Mouse (Mus musculus): Measurements from ENCODE around the gene BC147527. TPM values are rescaled to one million over a fixed set of nuclear protein-coding genes. Genes with fewer than 3 reads are reported as not detected.
"Not testable (repeated sequence)": the region's sequence is repeated elsewhere in the genome, so short reads cannot be mapped to it uniquely, and the experiment has no call there.

Gene BC147527
- polyA plus RNA-seq (2012; rRNA removed) = 0.10 TPM in 1 of 2 replicates, not detected in the other

DNA sequence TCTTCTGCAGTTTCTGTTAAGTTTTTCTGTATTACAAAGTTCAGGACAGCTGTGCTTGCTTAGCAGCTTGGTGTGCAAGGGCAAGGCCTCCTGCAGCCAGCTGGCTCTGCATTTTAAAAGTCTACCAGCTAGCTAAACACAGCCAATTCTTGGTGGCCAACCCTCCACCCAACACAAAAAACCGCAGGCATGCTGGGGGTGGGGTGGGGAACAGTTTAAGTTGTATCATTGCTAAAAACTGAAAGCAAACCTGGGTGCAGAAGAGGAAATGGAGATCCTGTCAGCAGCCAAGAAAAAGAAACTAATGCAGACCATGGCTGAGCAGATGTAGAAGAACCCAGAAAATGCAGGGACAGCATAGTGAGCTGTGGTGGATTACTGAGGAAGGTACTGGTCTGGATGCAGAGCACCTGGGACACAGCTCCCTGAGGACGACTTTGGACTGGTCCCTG lies at the start of gene BC147527:
Gene BC147527 (plus strand): TSS at position 402 of the 452 bp plus-strand sequence.
- TF ChIP-seq POLR2A (IDR thresholded peaks at IDR 0.05; ENCODE audit: control insufficient read depth, low read depth, low read length) = no peak
- no peak for TF ChIP-seq CTCF (IDR thresholded peaks at IDR 0.05; ENCODE audit: control insufficient read depth, insufficient read depth, insufficient replicate concordance, low read depth, low read length)

DNA sequence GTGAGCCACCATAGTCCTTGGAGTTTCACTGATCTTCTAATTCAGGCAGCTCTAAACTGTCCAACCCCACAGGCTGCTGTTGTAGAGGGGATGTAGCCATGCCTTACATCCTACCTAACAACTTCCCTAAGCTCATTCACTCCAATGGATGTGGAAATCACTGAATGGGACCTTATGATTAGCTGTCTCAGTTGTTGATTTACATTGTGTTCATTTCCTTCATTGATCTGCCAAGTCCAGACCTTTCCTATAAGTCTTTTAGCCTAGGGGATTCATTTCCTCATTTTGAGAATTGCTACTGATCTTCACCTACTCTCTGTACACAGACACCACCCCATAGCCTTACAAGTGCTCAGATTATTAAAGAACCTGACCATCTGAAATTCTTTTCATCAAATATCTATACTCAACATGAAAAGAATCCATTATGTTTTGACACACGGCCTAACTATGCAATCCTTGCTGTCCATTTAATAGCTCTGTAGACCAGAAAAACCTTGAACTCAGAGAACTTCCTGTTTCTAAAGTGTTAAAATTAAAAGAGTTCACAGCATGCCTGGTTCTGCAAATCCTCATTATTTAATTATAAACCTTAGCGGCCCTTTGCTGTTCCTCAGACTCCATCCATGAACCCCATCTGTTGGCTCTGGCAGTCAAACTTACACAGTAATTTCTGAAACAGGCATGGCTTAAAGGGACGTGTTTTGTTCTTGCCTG lies 48.8 kb upstream of the BC147527 start:
- not testable (repeated sequence) for H3K4me1 ChIP-seq (ENCODE audit: control insufficient read depth, insufficient read depth, low read length); H3K4me3 ChIP-seq (ENCODE audit: control insufficient read depth, low read depth, low read length); H3K36me3 ChIP-seq (ENCODE audit: control insufficient read depth, insufficient read depth, low read length); H3K27me3 ChIP-seq (ENCODE audit: control insufficient read depth, insufficient read depth, low read length); H3K27ac ChIP-seq (ENCODE audit: control insufficient read depth, insufficient read depth, low read depth, low read length)

More for the DNA sequence above, at the start of gene BC147527:
- H3K27ac ChIP-seq (ENCODE audit: control insufficient read depth, insufficient read depth, low read depth, low read length) = no peak within 1 kb of the TSS
- no peaks in the 10 kb centered on the region for H3K36me3 ChIP-seq (ENCODE audit: control insufficient read depth, insufficient read depth, low read length)
- H3K4me3 ChIP-seq (ENCODE audit: control insufficient read depth, low read depth, low read length) = no peak within 1 kb of the TSS
- no peaks in the 10 kb centered on the region for H3K4me1 ChIP-seq (ENCODE audit: control insufficient read depth, insufficient read depth, low read length)
- H3K27me3 ChIP-seq (ENCODE audit: control insufficient read depth, insufficient read depth, low read length) = no peaks in the 10 kb centered on the region

DNA sequence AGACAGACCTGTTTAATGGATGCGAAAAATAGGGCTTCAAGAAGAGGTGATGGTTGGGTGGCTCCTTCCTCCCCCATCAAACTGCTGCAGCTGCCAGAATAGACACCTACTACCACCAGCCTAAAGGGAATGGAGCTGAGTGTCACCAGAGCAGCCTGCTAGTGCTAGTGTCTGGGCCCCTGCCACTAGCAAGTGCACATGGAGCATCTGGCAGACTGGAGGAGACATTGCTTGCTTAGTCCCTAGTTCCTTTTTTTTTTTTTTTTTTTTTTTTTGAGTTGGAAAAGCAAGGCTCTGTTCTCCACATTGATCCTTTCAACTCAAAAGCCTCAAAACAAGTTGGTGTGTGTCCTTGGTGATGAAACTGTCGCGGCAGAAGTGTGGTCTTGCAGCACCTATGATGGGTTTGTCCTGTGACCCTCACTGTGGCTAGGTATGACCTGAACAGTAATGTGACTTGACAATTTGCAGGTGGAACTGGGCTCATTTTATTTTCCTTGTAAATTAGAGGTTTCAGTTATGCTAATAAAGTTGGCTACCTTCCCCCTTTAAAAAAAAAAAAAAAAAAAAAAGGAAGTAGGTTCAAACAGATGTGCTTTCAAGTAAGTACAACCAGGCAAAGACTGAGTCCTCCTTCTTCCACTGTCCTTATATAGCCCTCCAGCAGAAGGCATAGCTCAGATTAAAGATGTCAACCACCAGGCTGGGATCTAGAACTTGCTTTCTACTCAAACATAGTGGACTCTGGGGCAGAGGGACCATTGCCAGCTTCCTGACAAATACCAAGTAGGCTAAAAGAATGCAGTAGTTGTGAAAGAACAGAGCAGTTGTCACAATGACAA lies 41.2 kb upstream of the BC147527 start:
- H3K4me1 ChIP-seq (ENCODE audit: control insufficient read depth, insufficient read depth, low read length); H3K27ac ChIP-seq (ENCODE audit: control insufficient read depth, insufficient read depth, low read depth, low read length); H3K27me3 ChIP-seq (ENCODE audit: control insufficient read depth, insufficient read depth, low read length); H3K36me3 ChIP-seq (ENCODE audit: control insufficient read depth, insufficient read depth, low read length); H3K4me3 ChIP-seq (ENCODE audit: control insufficient read depth, low read depth, low read length): not testable (repeated sequence)

DNA sequence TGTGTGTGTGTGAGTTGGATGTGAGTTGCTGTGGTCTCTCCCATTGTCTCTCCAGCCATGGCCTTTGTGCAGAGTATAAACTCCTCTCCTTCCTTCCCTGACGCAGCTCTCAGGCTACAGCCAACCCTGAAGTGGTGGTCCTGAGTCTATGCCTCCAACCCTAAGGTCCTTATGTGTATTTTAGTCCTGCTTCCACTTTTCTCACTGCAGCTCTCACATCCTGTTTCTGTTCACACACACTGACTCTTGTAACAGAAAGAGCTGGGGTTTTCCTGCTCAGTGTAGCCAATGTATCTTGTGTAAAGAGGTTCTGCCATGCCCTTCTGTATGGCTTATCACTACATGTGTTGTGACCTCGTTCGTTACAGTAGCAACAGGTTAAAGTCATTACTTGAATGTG lies 40.5 kb upstream of the BC147527 start:
- H3K27me3 ChIP-seq (ENCODE audit: control insufficient read depth, insufficient read depth, low read length); H3K4me3 ChIP-seq (ENCODE audit: control insufficient read depth, low read depth, low read length); H3K36me3 ChIP-seq (ENCODE audit: control insufficient read depth, insufficient read depth, low read length): not testable (repeated sequence)

DNA sequence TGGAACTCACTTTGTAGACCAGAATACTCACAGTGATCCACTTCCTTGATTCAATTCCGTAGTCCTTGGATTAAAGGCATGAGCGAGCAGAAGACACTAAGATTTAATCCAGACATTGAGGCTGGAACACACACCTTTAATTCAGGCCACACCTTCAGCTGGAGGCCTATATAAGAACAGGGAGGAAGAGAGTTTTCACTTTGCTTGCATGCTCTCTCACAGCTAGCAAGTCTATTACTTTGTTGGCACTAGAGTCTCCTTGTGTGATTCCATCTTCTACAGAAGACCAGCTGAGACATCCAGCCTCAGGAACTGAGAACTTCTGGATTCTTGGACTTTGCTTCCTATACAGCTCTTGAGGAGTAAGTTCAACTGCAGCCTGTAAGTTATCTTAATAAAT lies 37.3 kb upstream of the BC147527 start, which contains the start of gene AF067061:
Gene AF067061 (plus strand): TSS at position 245 of the 400 bp plus-strand sequence.
- not testable (repeated sequence) for H3K4me1 ChIP-seq (ENCODE audit: control insufficient read depth, insufficient read depth, low read length); H3K36me3 ChIP-seq (ENCODE audit: control insufficient read depth, insufficient read depth, low read length); H3K4me3 ChIP-seq (ENCODE audit: control insufficient read depth, low read depth, low read length); H3K27me3 ChIP-seq (ENCODE audit: control insufficient read depth, insufficient read depth, low read length); H3K27ac ChIP-seq (ENCODE audit: control insufficient read depth, insufficient read depth, low read depth, low read length)

More for the DNA sequence above, 40.5 kb upstream of the BC147527 start:
- H3K4me1 ChIP-seq (ENCODE audit: control insufficient read depth, insufficient read depth, low read length); H3K27ac ChIP-seq (ENCODE audit: control insufficient read depth, insufficient read depth, low read depth, low read length): not testable (repeated sequence)

DNA sequence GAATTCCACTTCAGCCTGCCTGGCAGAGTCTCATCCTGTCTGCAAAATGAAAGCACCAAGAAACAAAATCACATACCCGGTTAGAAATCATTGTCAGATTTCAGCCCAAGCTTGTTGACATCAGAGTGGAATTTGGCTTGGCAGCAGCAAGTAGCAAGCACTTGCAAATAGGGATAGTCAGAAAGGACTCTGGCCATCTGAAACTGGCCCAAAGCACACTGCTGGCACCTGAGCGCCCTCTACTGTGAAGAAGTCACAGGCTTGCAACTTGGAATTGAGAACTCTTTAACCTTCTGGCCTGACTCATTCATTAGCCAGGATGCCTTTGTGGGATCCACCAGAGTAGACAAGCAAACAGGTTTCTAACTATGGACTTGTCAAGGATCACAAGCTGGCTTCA lies 22.4 kb upstream of the BC147527 start:
- not testable (repeated sequence) for H3K27me3 ChIP-seq (ENCODE audit: control insufficient read depth, insufficient read depth, low read length); H3K27ac ChIP-seq (ENCODE audit: control insufficient read depth, insufficient read depth, low read depth, low read length); H3K4me1 ChIP-seq (ENCODE audit: control insufficient read depth, insufficient read depth, low read length); H3K36me3 ChIP-seq (ENCODE audit: control insufficient read depth, insufficient read depth, low read length); H3K4me3 ChIP-seq (ENCODE audit: control insufficient read depth, low read depth, low read length)

DNA sequence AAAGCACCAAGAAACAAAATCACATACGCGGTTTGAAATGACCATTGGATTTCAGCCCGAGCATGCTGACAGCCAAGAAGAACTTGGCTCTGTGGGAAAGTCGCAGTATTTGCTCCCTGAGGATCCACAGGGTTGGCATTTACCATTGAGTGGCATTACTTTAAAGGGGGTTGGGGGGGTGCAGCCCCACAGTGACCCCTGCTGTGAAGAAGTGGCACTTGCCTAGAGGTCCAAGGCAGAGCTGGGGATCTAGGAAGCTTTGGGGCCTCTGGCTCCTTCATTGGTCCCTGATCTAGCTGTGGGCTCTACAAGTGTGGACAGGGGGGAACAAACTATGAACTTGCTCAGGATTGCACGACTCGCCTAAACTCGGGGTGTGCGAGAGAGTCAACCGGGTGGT lies 21.4 kb upstream of the BC147527 start:
- TF ChIP-seq POLR2A (IDR thresholded peaks at IDR 0.05; ENCODE audit: control insufficient read depth, low read depth, low read length) = no peak
- TF ChIP-seq CTCF (IDR thresholded peaks at IDR 0.05; ENCODE audit: control insufficient read depth, insufficient read depth, insufficient replicate concordance, low read depth, low read length) = no peak
- Histone ChIP-seq H3K4me3 (ENCODE audit: control insufficient read depth, low read depth, low read length) (no peak overlapping the region), H3K36me3 (ENCODE audit: control insufficient read depth, insufficient read depth, low read length) (no peaks in the 10 kb centered on the region), H3K27me3 (ENCODE audit: control insufficient read depth, insufficient read depth, low read length) (no peaks in the 10 kb centered on the region), H3K4me1 (ENCODE audit: control insufficient read depth, insufficient read depth, low read length) (no peaks in the 10 kb centered on the region), H3K27ac (ENCODE audit: control insufficient read depth, insufficient read depth, low read depth, low read length) (no peak overlapping the region)

DNA sequence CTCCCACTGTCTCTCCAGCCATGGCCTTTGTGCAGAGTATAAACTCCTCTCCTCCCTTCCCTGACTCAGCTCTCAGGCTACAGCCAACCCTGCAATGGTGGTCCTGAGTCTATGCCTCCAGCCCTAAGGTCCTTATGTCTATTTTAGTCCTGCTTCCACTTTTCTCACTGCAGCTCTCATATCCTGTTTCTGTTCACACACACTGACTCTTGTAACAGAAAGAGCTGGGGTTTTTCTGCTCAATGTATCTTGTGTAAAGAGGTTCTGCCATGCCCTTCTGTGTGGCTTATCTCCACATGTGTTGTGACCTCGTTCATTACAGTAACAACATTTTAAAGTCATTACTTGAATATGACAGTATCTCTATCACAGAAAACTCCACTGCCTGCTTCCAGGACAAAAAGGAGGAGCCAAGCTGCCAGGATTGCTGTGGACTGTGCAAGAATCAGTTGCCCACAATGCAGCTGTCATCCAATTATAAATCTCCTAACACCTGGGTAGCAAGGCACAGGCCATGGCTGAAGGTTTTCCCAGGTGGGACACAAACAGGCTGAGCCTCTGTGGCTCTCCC lies 783 bp upstream of the BC147527 start:
- Histone ChIP-seq H3K36me3 (ENCODE audit: control insufficient read depth, insufficient read depth, low read length) (no peaks in the 10 kb centered on the region), H3K4me3 (ENCODE audit: control insufficient read depth, low read depth, low read length) (no peak overlapping the region), H3K27me3 (ENCODE audit: control insufficient read depth, insufficient read depth, low read length) (no peaks in the 10 kb centered on the region), H3K4me1 (ENCODE audit: control insufficient read depth, insufficient read depth, low read length) (no peaks in the 10 kb centered on the region), H3K27ac (ENCODE audit: control insufficient read depth, insufficient read depth, low read depth, low read length) (no peak overlapping the region)
- TF ChIP-seq CTCF (IDR thresholded peaks at IDR 0.05; ENCODE audit: control insufficient read depth, insufficient read depth, insufficient replicate concordance, low read depth, low read length) (no peak), POLR2A (IDR thresholded peaks at IDR 0.05; ENCODE audit: control insufficient read depth, low read depth, low read length) (no peak)

All from testis, adult 2 months (tissue).